Mouse (Mus musculus) gonadal fat pad, adult 2 months (tissue): ENCODE data around the gene Naa38. TPM values are rescaled to one million over a fixed set of nuclear protein-coding genes. Genes with fewer than 3 reads are reported as not detected.
A peak's percentile ranks its signal among the peaks of the same experiment; 100 is the strongest.

Source experiments
- DNase-seq: peaks from one replicate; pipeline ENCODE4 v3.0.0-alpha.2; 2012; ENCODE audit warnings: low read depth
- polyA plus RNA-seq: library from polyadenylated mRNA; depleted of rRNA; stranded (reverse); fragments of >200 nt; gene quantifications from 2 replicates; pipeline ENCODE4 v1.2.3, GENCODE M21; 2012; rRNA removed

Gene Naa38
- polyA plus RNA-seq, 1 experiment, result 269 TPM

- no peak for DNase-seq
These were observed 37.3 kb downstream of the Naa38 start for GRCm38 (mm10) chr11:69432640-69432982.

- DNase-seq, result no peak
These were observed 37.9 kb downstream of the Naa38 start for GRCm38 (mm10) chr11:69433189-69433588.

GRCm38 (mm10) chr11:69437291-69437690, 42.0 kb downstream of the Naa38 start:
- DNase-seq, result no peak

- DNase-seq, result peak; percentile 24
These were observed 48.0 kb downstream of the Naa38 start for GRCm38 (mm10) chr11:69443328-69443727.

Other genes with a start within 250 kb of the Naa38 start
- not detected in 2 replicates for gene Alox12b, start 238.5 kb upstream of the Naa38 start, polyA plus RNA-seq
- not detected in 2 replicates for gene Alox8, start 197.6 kb upstream of the Naa38 start, polyA plus RNA-seq
- 0.04 and 0.05 TPM in 2 replicates for gene Gucy2e, start 158.5 kb upstream of the Naa38 start, polyA plus RNA-seq
- gene Cntrob, start 71.7 kb upstream of the Naa38 start, polyA plus RNA-seq, result 6.8 and 7.0 TPM in 2 replicates
- gene Trappc1, start 71.5 kb upstream of the Naa38 start, polyA plus RNA-seq, result 66.2 and 80.4 TPM in 2 replicates
- 0.76 and 0.94 TPM in 2 replicates for gene Kcnab3, start 69.2 kb upstream of the Naa38 start, polyA plus RNA-seq
- gene Rnf227, start 55.0 kb upstream of the Naa38 start, polyA plus RNA-seq, result 0.66 and 1.5 TPM in 2 replicates
- gene Chd3, start 26.1 kb upstream of the Naa38 start, polyA plus RNA-seq, result 66.3 and 80.2 TPM in 2 replicates
- gene Cyb5d1, start 144 bp downstream of the Naa38 start, polyA plus RNA-seq, result 31.8 and 36.2 TPM in 2 replicates
- 26.1 and 39.5 TPM in 2 replicates for gene Tmem88, start 2.7 kb downstream of the Naa38 start, polyA plus RNA-seq
- gene Kdm6b, start 18.2 kb downstream of the Naa38 start, polyA plus RNA-seq, result 7.3 and 17.3 TPM in 2 replicates
- 0.88 and 1.1 TPM in 2 replicates for gene Dnah2, start 153.6 kb downstream of the Naa38 start, polyA plus RNA-seq
- 0.93 and 1.1 TPM in 2 replicates for gene Efnb3, start 164.7 kb downstream of the Naa38 start, polyA plus RNA-seq
- gene Wrap53, start 184.8 kb downstream of the Naa38 start, polyA plus RNA-seq, result 13.1 and 14.9 TPM in 2 replicates
- 58.2 and 62.0 TPM in 2 replicates for gene Trp53, start 184.9 kb downstream of the Naa38 start, polyA plus RNA-seq
- gene Atp1b2, start 210.5 kb downstream of the Naa38 start, polyA plus RNA-seq, result 12.5 and 18.1 TPM in 2 replicates
- not detected in 2 replicates for gene Shbg, start 222.4 kb downstream of the Naa38 start, polyA plus RNA-seq
- 10.3 and 11.2 TPM in 2 replicates for gene Sat2, start 226.5 kb downstream of the Naa38 start, polyA plus RNA-seq
- 69.7 and 80.8 TPM in 2 replicates for gene Fxr2, start 237.5 kb downstream of the Naa38 start, polyA plus RNA-seq